Mouse (Mus musculus) stomach, embryonic 14.5 days (tissue): Measurements from ENCODE around the gene Gk5. TPM values are rescaled to one million over a fixed set of nuclear protein-coding genes. Genes with fewer than 3 reads are reported as not detected.

Experiments used
- ATAC-seq: fragments of 200-750 bp; cut with Nextera tagmentation; 2 replicates; pipeline ENCODE4 v1.8.0; 2017; ENCODE audit warnings: low read depth, moderate TSS enrichment; ENCODE audit not compliant: insufficient number of reproducible peaks, insufficient read depth, low FRiP score
- H3K27ac ChIP-seq: fragments of 300-500 bp; sonication (generic); 2 replicates; pipeline ENCODE4 v1.5.1; 2014; ENCODE audit warnings: mild to moderate bottlenecking, low read length, moderate library complexity, mixed read lengths
- H3K27me3 ChIP-seq: fragments of 300-500 bp; sonication (generic); 2 replicates; pipeline ENCODE4 v1.6.1; 2014; ENCODE audit warnings: low read length, control low read depth, mixed read lengths; ENCODE audit not compliant: control insufficient read depth, insufficient read depth
- H3K36me3 ChIP-seq: fragments of 300-500 bp; sonication (generic); 2 replicates; pipeline ENCODE4 v1.6.1; 2014; ENCODE audit warnings: mild to moderate bottlenecking, control low read depth, low read length, moderate library complexity, mixed read lengths; ENCODE audit not compliant: control insufficient read depth, insufficient read depth
- H3K4me1 ChIP-seq: fragments of 300-500 bp; sonication (generic); 2 replicates; pipeline ENCODE4 v1.6.1; 2014; ENCODE audit warnings: low read length, control low read depth, mixed read lengths; ENCODE audit not compliant: control insufficient read depth, insufficient read depth
- H3K4me2 ChIP-seq: fragments of 300-500 bp; sonication (generic); replicated peaks from 2 replicates; pipeline ENCODE4 v1.6.1; 2014; ENCODE audit warnings: low read depth, low read length, control low read depth
- H3K4me3 ChIP-seq: fragments of 300-500 bp; sonication (generic); 2 replicates; pipeline ENCODE4 v1.5.1; 2014; ENCODE audit warnings: low read depth, low read length, control low read depth
- H3K9ac ChIP-seq: fragments of 300-500 bp; sonication (generic); replicated peaks from 2 replicates; pipeline ENCODE4 v1.6.1; 2014; ENCODE audit warnings: low read depth, mild to moderate bottlenecking, control low read depth, low read length, moderate library complexity, mixed read lengths
- H3K9me3 ChIP-seq: fragments of 300-500 bp; sonication (generic); 2 replicates; pipeline ENCODE4 v1.6.1; 2016; ENCODE audit warnings: low read depth, low read length, control low read depth; ENCODE audit not compliant: control insufficient read depth
- WGBS: fragments of 180-500 bp; shearing (Covaris S2); extraction: QIAGEN DNeasy Blood & Tissue Kit; methylation state at CpG from one replicate; pipeline ENCODE4 v1.1.7; 2014; 5-methylcytosine and 5-hydroxymethylcytosine counted together
- polyA plus RNA-seq: library from polyadenylated mRNA; unstranded; fragments of >200 nt; fragmentation: Nextera tagmentation; extraction: Ambion mirVana; gene quantifications from 2 replicates; pipeline ENCODE4 v1.2.1, GENCODE M21; 2014

The Gk5 gene
- polyA plus RNA-seq, 1 experiment from 2014 or later, result 13.5 TPM

- no peaks in the 10 kb centered on the region for H3K9me3 ChIP-seq
- no peaks in the 10 kb centered on the region for H3K36me3 ChIP-seq
- no peak overlapping the region for H3K9ac ChIP-seq
- H3K27me3 ChIP-seq, result no peaks in the 10 kb centered on the region
- 59% methylated on average over 7 of the region's 7 CpGs for WGBS
- H3K4me3 ChIP-seq, result no peak overlapping the region
- no peak for ATAC-seq
- H3K4me2 ChIP-seq, result no peak overlapping the region
- H3K27ac ChIP-seq, result no peak overlapping the region
- peaks cover 4% of the 10 kb centered on the region; the same call in 1 of the 2 replicates for H3K4me1 ChIP-seq
Observed at GRCm38 (mm10) chr9:96135461-96135860, 16.3 kb downstream of the Gk5 start.

- no peaks in the 10 kb centered on the region for H3K36me3 ChIP-seq
- peaks cover 4% of the 10 kb centered on the region; the same call in 1 of the 2 replicates for H3K4me1 ChIP-seq
- no peak overlapping the region for H3K4me3 ChIP-seq
- H3K4me2 ChIP-seq, result no peak overlapping the region
- ATAC-seq, result no peak
- H3K27me3 ChIP-seq, result no peaks in the 10 kb centered on the region
- WGBS, result 93% methylated on average over 9 of the region's 9 CpGs
- no peaks in the 10 kb centered on the region for H3K9me3 ChIP-seq
- no peak overlapping the region for H3K9ac ChIP-seq
- H3K27ac ChIP-seq, result no peak overlapping the region
Observed at GRCm38 (mm10) chr9:96138958-96139357, 19.8 kb downstream of the Gk5 start.

GRCm38 (mm10) chr9:96139876-96140275 is 20.7 kb downstream of the Gk5 start:
- no peaks in the 10 kb centered on the region for H3K9me3 ChIP-seq
- no peak overlapping the region for H3K4me3 ChIP-seq
- 36% methylated on average over 5 of the region's 5 CpGs for WGBS

GRCm38 (mm10) chr9:96140931-96141330 is 21.8 kb downstream of the Gk5 start:
- ATAC-seq, result no peak
- 73% methylated on average over 7 of the region's 7 CpGs for WGBS
- H3K9me3 ChIP-seq, result no peaks in the 10 kb centered on the region

More at GRCm38 (mm10) chr9:96139876-96140275, 20.7 kb downstream of the Gk5 start:
- Histone ChIP-seq H3K9ac (no peak overlapping the region), H3K4me2 (no peak overlapping the region), H3K27me3 (no peaks in the 10 kb centered on the region), H3K36me3 (no peaks in the 10 kb centered on the region), H3K27ac (no peak overlapping the region), H3K4me1 (peaks cover 4% of the 10 kb centered on the region; the same call in 1 of the 2 replicates)
- ATAC-seq, result no peak

DNA sequence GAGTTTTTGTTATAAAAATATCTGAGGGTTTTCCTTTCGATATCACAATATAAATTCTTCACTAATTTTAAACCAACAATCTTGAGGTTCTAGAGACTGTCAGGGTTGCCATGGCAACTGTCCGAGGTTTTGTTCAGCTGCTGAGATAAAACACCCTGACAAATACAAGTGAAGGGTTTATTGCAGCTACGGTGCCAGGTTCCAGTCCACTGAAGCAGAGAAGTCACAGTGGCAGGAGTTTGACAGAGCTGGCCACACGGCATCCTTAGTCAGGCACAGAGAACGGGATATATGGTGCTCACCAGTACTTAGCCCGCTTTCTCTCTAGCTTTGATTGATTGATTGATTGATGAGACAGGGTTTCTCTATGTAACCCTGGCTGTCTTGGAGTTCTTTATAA is 23.3 kb downstream of the Gk5 start:
- Histone ChIP-seq H3K27ac (no peak overlapping the region), H3K9ac (no peak overlapping the region), H3K27me3 (no peaks in the 10 kb centered on the region), H3K4me1 (no peaks in the 10 kb centered on the region), H3K36me3 (no peaks in the 10 kb centered on the region), H3K4me3 (no peak overlapping the region), H3K9me3 (no peaks in the 10 kb centered on the region), H3K4me2 (no peak overlapping the region)
- 72% methylated on average over 6 of the region's 6 CpGs for WGBS
- ATAC-seq, result no peak

More at GRCm38 (mm10) chr9:96140931-96141330, 21.8 kb downstream of the Gk5 start:
- H3K4me2 ChIP-seq, result no peak overlapping the region
- no peak overlapping the region for H3K27ac ChIP-seq
- H3K4me1 ChIP-seq, result no peaks in the 10 kb centered on the region
- H3K27me3 ChIP-seq, result no peaks in the 10 kb centered on the region
- H3K4me3 ChIP-seq, result no peak overlapping the region
- H3K9ac ChIP-seq, result no peak overlapping the region
- H3K36me3 ChIP-seq, result no peaks in the 10 kb centered on the region

DNA sequence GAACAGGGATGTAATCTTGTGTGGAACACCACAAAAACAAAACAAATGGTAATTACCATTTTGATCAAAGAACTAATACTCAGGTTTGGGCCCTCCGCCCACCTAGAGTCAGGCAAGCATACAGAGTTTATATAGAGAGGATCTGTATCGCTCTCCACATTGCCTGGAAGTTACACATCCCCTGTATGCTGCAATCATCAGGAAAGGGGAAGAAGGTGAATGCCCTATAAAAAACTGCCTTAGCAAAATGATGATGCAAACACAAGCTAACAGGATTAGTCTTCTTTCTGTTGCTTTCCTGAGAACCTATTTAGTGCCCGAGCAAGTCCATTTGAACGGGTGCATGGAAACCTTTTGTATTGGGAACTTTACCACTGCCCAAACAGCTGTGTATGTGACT is 24.5 kb downstream of the Gk5 start:
- H3K9me3 ChIP-seq, result no peaks in the 10 kb centered on the region
- no peak overlapping the region for H3K4me2 ChIP-seq
- H3K4me3 ChIP-seq, result no peak overlapping the region
- no peak overlapping the region for H3K27ac ChIP-seq
- no peaks in the 10 kb centered on the region for H3K36me3 ChIP-seq
- no peak overlapping the region for H3K9ac ChIP-seq
- 95% methylated on average over 4 of the region's 4 CpGs for WGBS
- ATAC-seq, result no peak
- no peaks in the 10 kb centered on the region for H3K27me3 ChIP-seq
- no peaks in the 10 kb centered on the region for H3K4me1 ChIP-seq

GRCm38 (mm10) chr9:96144883-96145282 is 25.7 kb downstream of the Gk5 start:
- Histone ChIP-seq H3K4me1 (no peaks in the 10 kb centered on the region), H3K27me3 (no peaks in the 10 kb centered on the region), H3K4me3 (no peak overlapping the region), H3K4me2 (no peak overlapping the region), H3K9me3 (no peaks in the 10 kb centered on the region), H3K36me3 (no peaks in the 10 kb centered on the region), H3K9ac (no peak overlapping the region), H3K27ac (no peak overlapping the region)
- no peak for ATAC-seq

GRCm38 (mm10) chr9:96152801-96153200 is 33.6 kb downstream of the Gk5 start:
- peaks cover 4% of the 10 kb centered on the region for H3K36me3 ChIP-seq
- no peak overlapping the region for H3K9ac ChIP-seq
- 93% methylated on average over 7 of the region's 7 CpGs for WGBS
- ATAC-seq, result no peak
- H3K27me3 ChIP-seq, result no peaks in the 10 kb centered on the region
- no peak overlapping the region for H3K27ac ChIP-seq
- H3K9me3 ChIP-seq, result no peaks in the 10 kb centered on the region
- H3K4me1 ChIP-seq, result no peaks in the 10 kb centered on the region
- no peak overlapping the region for H3K4me3 ChIP-seq
- H3K4me2 ChIP-seq, result no peak overlapping the region

DNA sequence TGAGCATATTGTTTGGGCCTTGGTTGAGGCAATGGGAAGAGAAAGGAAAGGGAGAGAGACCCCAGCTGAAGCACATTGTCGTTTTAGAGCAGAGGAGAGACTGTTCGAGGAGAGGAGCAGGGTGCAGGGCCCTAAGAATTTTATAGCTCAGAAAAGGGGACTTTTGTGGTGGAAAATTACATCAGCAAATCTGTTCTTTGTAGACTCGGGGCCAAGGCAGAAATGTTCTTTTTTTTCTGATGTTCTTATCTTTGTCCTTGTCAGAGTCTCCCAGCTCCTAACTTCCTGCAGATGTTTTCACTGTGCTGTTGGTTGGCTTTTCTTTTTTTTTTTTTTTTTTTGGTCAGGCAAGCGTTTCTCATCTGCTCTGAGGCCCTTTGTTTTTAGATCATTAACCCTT is 39.3 kb downstream of the Gk5 start:
- 47% methylated on average over 4 of the region's 4 CpGs for WGBS
- H3K27me3 ChIP-seq, result no peaks in the 10 kb centered on the region
- ATAC-seq, result no peak
- H3K36me3 ChIP-seq, result no peaks in the 10 kb centered on the region; the same call in 1 of the 2 replicates
- H3K27ac ChIP-seq, result no peak overlapping the region
- no peaks in the 10 kb centered on the region for H3K4me1 ChIP-seq
- no peak overlapping the region for H3K4me3 ChIP-seq
- H3K9me3 ChIP-seq, result no peaks in the 10 kb centered on the region
- H3K9ac ChIP-seq, result no peak overlapping the region
- no peak overlapping the region for H3K4me2 ChIP-seq
